Mouse (Mus musculus) mature B cell (primary cell): Measurements from ENCODE around the gene Adgrl2.

Source experiments
- in situ Hi-C: fragments of 300-500 bp; cut with MboI; formaldehyde crosslinking; loops from 2 replicates; pipeline ENCODE4 v1.14.3; 2019

The Adgrl2 gene

DNA sequence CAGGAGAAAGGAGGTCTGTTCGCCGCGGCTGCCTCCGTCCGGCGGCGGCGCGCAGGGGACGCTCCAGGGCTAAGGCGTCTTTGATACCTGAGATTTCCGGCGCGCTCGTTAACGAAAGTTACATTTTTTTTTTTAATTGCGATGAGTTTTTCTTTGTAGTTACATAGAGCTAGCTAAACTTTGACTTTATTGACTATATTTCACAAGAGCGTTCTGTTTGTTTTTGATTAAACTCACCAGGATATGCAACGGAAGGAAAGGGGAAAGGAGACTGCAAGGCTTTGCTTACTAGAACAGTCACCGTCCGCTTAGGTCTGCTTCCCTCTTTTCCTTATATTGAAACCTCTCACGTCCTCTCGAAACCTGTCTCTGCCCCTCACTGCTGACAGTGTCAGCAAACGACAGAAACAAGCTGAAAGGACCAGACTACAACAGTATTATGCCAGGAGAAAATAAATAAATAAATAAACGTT lies at the start of gene Adgrl2:
TSS of gene Adgrl2 (minus strand) at position 25 of the 473 bp plus-strand sequence.
- in situ Hi-C loops: no loop called here

DNA sequence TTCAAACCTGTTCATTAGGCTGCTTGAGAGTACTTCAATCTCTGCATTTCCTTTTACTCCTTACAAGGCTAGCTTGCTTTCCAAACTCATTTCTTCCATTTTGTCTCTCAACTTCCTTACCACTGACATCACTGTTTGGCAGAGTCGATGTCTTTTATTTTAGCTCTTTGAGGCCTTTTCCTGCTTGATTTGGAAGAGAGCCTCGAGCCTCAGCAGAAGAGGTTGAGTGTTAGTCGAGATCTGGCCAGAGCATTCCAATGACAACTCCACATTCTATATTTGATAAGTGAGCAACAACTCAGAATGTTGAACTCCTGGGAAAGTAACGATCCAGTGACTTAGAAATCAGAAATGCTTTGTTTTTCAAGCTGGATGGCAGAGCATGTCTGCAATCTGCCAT lies 48.4 kb upstream of the Adgrl2 start:
- in situ Hi-C loops: no loop called here

DNA sequence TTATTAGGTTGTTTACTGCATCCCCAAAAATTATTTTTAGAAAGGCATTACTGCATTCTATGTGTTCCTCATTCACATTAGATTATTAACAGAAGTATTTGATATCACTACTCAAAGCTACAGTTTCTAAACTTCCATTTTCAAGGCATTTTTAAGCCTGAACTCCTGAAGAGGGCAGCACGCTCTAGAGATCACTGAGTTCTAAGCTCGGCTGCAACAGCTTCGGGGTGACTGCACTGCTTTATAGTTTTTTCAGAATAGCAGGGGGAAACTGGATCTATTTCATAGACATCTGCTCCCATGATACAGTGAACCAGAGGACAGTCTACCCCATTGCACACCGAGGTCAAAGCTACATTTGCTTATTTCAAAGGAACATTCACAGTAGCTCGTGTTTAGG lies 29.6 kb upstream of the Adgrl2 start:
- in situ Hi-C loops: no loop called here

DNA sequence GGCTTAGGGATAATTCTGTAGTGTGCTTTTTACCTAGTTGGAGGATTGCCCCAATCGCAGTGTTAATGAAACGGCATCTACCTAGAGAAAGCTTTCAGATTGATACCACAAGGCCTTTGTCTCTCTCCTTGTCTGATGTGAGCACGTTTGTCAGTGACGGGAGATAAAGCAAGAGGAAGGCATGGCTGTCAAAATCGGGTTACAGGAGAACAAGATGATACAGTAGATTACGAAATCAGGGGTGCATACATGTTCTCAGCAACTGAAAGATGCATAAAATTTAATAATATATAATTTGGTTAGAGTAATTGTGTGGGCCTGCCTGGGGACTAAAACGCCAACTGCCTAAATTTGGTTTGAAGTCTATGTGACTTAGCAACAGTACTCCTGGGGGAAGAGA lies 19.0 kb upstream of the Adgrl2 start:
- in situ Hi-C loops: no loop called here

DNA sequence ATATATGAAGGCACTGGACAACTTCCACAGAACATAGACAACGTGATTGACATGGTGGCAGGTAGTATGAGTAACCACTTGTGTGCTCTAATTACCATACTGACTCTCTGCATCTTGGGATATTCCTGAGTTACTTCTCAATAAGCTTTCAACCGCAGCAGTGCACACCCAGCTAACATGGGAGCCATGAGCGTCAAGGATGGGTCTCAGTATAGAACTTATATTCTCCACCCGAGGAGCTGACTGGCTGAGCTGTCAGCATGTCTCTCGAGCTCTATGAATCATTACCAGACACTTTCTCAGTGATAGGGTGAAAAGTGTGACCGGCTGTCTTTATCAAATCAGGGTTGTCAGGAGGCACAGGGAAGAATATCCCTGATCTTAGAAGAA lies 18.3 kb upstream of the Adgrl2 start:
- in situ Hi-C loops: no loop called here

DNA sequence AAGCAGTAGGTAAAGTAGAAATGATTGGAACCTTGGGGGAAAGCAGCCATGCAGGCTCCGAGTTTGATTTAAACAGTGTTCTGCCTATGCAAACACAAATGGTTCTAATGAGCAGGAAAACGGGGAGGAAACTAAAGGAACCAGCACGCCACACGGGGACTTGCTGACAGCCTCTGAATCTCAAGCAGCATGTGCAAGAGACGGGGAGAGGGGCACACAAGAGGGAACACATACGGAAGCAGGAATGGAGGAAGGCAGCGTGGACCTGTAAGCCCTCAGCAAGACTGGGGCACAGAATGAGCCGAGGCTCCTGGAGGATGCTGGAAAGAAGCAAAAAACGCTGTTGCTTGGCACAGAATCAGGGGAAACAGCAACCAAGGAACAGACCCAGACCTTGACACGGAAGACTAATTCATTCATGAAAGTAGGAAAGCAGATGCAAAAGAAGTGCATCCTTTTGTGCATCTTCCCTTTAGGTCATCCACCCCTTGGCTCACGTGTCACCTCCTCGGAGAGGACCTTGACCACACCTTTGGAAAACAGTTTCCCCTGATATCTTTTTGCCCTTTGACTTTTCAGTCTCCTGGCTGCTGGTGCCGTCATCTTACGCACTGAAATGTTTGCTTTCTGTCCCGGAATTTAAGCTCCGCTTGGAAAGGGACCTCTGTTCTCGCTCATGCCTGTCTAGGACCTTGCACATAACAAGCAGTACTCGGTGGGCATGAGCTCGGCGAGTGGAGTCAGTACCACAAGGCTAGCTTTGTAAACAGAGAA lies 17.7 kb upstream of the Adgrl2 start:
- in situ Hi-C loops: no loop called here

DNA sequence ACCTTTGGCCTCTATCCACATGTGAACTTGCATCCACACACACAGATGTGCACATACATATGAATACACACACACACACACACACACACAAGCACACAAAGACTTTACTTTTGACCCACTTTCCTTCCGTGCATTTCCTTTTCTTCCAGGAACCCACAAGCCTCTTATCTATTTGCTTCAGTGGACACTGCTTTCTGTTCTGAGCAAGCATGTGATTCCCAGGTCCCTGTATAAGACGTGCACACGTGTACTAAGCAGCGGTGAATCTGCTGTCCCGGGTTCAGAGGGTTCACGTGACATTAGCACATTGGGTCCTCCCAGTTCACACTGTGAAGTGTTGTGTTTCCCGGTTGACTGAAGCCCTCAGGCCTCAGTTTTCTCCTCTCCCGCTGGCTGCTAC lies 11.0 kb upstream of the Adgrl2 start:
- in situ Hi-C loops: no loop called here

DNA sequence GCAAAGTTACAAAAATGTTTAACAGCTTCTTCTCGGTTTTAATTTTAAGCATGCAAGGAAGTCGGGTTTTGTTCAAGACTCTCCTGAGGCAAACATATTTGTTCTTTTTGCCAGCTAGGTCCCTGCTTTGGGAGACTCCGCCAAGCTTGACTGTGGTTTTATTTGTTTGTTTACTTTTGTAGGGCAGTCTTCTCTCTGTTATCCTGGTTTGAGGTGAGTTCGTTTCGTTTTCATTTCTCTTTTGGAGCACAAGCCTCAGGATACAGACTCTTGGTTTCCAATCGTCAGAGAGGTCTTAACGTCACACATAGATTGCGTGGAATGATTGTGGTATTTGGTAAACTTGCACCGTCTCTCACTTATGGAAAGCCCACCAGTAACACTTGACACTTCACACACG lies 8.3 kb upstream of the Adgrl2 start:
- in situ Hi-C loops: no loop called here

DNA sequence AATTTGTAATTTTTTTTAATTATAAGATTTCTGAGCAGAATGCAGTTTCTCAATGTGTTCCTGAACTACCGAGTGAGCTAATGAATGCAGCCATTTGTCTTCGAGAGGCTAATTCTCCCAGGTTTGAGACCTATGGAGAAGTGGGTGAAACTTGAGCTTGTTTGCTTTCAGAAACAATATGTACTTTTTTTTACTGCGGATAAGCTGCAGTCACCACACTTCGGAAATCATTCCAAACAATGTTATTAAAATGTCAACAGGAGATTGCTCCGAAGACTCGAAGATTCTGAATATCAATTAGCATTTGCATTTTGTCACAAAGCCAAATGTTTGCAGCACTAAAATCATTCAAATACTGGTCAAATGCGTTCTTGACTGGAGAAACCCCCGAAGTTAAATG lies 701 bp upstream of the Adgrl2 start:
- in situ Hi-C loops: no loop called here

DNA sequence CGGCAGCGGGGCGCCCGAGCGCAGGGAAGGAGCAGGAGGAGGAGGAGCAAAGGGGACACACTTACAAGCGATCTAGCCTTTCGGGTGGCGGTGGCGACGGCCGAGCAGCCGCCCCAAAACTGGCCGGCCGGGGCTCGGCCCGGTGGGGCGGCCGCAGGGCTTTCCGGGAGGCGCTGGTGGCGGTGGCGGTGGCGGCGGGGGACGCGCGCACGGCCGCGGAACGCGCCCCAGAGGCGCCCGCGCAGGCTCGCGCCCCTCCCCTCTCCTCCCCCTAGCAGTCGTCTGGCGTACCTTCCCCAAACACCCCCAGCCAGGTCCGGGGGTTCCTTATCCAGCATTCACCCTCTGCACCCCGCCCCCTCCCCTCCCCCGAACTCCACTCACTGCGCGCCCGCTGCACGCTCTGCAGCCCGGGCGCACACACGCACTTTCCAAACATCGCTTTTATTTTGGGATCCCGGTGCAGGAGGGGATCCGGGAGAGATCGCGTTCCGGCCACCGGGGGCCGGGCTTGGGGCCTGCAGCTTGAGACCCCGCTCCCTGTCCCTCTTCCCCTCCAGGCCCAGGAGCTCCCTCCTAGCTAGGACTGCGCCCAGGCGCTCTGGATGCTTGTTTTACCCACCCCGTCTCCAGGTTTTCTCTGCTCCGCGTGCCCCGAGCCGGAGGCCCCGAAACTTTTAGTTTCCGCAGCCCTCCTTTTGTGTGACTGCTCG lies 381 bp downstream of the Adgrl2 start:
- in situ Hi-C loops: no loop called here

DNA sequence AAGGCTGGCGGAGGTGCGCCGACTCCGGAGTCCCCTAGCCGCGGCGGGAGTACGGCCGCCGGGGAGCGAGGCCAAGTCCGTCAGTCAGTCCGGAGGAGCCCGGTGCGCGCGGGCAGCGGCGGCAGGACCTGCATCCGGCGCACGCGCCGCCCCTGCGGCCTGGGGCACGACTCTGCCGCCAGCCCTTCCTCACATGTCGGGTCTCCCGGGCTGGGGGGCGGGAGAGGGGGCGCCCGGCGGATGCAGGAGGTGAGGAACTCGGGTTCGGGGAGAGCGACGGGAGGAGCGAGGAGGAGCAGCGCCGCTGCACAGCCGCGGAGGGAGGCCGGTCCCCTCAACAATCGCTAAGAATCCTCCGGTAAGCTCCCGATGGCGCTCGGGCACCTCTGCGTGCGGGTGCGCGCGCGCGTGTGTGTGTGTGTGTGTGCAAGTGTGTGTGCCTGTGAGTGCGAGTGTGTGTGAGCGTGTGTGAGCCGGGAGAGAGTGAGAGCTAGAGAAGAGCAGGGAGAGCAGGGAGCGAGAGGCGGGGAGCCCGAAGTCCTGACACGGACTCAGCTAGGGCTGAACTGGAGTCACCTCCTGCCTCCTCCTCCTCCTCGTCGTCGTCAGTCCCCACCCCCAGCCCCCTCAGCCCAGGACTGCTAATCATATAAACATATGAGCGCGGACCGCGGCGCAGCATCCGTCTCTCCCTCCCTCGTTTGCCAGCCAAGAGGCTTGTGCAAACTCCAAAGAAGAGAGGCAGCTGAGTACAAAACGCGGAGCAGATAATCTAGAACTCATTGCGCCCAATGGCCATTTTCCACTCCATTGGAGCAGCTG lies 1.1 kb downstream of the Adgrl2 start:
- in situ Hi-C loops: no loop called here

DNA sequence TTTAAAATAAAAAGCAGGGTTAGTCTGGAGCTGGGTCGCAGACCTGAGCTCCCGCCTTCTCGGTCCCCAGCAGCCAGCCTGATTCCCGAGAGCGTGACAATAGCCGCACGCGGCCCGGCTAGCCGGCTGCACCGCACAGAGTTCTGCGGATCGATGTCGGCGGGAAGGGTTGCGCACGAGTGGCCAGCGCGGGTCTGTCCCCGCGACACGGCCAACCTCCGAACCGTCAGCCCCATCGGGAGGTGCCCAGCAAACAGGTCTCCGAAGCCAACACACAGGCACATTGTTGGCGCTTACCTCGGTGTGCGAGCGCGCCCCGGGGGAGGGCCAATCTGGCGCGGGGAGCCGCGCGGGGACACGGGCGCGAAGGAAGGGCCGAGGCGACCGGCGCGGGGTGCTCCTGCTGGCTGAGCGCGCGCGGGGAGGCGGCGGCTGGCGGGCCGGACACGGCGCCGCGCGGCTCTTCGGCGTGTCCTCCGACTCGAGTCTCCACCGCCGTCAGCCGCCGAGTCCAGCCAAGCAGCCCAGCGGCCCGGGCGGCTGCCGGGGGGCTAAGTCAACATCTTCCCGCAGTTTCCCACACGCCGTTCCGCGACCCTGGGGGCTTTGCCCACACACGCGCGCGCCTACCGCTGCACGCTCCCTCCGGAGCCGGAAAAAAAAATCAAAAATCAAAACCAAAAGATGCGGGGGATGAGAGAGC lies 1.9 kb downstream of the Adgrl2 start:
- in situ Hi-C loops: no loop called here

DNA sequence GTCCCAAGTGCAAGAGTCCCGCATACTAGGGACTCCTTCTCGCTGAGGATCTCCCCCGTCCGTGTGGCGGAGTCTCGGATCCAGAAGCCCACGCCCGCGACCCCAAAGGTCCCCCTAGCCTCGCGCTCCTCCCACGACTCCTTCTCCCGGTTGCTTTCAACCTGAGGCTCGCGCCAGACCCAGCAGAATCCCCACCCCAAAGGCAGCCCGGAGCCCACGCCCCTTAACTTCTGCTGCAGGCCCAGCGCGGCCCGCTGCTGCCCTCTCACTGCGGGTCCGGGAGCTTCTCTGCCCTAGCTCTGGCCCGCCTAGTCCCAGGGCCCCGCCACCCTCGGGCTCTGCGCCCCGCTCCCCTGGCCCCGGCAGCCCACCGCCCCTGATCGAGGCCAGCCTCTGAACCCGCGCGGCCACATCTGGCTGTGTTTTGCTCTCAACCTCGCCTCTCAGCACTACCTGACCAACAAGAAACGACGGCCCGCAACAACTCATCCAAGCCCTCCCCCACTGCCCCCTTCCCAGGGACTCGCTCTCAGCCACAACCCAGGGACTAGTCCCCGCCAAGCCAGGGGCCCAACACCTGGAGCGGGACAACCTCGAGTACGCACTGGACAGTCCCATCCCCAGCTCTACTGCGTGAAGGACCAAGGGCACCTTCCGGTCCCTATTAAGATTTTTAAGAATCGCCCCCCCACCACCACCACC lies 2.6 kb downstream of the Adgrl2 start:
- in situ Hi-C loops: no loop called here

DNA sequence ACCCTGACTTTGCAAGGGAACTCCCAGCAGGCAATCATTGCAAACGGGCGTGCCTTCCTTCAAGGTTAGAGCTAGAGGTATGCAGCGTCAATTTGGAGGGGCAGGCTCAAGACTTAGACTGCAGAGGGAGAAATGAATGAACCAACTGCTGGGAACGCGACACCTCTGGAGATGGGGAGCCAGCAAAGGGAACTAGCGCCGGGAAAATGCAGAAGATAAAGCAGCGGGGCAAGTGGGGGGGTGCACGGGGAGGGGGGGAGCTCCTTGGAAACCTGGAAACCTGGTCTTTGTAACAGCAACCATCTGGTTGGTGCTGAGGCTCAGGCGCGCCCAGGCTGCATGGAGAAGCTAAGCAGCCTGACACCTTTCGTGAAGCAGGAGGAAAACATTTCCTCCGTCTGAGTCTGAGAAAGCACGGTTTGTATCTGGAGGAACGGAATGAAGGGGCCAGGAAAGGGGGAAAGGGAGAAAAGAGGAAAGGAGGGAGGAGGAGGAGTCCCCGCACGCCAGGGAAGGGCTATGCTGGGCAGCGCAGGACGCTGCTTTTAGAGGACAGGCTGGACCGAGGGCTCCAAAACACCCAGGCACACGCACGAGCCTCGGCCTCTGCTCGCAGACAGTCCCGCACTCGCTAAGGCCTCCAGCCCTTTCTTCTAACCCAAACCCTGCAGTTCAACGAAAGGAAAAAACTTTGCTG lies 3.3 kb downstream of the Adgrl2 start:
- in situ Hi-C loops: no loop called here

DNA sequence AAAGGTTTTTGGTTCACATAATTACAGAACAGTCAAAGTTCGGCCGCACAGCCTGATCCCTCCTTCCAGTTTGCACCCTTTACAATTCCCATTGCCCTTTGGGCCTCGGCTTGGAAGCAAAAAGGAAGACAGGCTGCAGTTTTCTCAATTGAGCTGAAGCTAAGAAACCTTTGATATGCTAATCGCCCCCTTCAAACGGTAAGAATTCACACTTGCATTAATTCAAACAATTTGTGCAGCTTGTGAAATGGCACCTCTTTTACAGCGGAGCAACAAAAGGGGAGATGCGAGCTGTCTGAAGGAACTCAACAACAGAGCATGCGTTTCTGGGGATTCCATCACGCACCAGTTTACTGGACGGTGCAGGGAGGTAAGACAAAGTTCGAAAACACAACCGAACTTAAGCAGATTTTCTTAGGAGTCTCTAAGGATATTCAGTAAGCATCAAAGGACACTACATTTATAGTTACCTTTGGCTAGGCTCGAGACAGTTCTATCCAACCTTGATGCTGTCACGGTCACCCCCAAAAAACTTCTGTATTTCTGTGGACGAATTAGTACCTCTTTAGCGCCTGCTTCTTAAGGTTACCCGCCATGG lies 4.0 kb downstream of the Adgrl2 start:
- in situ Hi-C loops: no loop called here

DNA sequence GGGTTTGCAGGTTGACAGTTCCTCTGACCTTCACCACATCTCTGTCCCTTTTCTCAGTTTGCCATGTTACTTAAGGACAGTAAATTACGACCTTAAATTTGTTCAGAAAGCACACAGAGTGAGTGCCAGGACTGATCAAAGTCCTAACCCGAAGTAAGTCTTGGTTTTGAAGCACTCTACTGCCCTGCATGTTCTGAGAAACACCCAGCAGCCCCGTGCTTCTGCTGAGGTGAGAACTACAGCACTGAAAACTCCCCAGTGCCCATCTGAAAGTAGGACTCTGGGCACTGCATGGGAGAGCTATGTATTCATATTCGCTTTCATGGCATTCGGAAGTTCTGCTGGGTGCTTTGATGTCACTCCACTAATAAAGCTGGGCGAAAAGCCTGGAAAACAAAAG lies 6.0 kb downstream of the Adgrl2 start:
- in situ Hi-C loops: no loop called here

DNA sequence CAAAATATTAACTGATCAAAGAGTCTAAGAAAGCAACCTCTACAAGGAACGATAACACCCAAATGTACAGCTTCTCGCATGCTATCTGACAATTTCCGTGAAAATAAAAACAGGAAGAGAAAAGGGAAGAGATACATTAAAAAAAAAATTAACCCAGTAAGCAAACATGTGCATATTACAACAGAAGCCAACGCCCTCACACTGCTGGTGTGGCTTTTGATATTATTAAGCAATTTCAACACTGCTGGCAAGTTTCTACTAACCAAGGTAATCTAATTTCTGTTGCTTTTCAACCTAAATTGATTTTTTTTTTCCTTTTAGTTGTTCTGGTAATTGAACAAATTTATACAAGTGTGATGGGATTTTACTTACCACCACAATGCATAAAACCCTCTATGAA lies 8.0 kb downstream of the Adgrl2 start:
- in situ Hi-C loops: no loop called here

DNA sequence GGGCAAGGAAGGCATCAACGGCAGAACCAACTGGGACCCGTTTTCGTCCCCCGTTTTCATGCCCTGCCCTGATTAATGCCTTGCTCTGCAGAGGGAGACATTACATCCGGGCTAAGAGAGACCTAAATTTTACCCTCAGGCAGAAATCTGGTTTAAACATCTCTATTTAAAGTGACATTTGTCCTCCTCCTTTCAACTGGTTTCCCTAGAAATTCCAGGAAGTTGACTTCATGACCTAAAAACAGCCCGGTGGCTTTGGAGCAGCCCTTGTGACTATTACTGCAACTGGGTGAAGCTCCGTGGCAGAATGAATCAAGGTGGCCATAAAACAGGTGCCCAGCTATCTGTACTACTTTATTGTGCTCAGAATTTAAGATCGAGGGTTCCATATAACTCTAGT lies 8.6 kb downstream of the Adgrl2 start:
- in situ Hi-C loops: no loop called here

DNA sequence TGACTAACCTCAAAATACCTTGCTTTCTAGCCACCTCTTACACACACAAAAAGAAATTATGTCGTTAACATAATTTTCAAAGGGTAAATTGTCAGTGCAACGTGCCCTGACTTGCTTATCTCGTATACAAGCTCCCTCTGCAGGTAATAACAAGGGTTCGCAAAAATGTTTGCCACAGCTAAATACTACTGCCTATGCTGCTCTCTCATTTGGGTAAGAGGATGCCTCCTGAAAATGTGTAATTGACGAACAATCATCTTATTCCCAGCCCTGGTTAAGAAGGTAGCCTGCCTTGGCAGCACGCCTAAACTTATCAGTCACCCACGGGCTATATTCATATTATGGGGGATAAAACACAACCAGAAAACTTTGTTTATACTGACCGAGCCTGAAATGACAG lies 11.8 kb downstream of the Adgrl2 start:
- in situ Hi-C loops: no loop called here

DNA sequence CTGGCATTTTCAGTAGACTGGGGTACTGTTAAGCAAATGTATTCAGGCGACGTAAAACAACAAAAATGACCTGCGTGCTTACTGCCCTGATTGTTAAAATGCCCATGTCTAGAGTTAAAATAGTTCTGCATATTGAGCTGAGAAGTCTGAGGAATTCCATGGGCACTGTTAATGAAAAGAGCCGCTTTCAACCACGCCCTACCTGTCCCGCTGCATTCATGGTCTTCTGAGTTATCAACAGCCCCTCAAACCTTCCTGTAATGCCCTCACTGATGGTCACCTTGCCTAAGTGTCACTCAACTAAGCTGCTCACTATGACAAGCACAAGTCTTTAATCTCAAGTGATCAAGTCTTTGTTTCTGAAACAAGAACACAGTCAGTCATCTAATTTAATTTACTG lies 12.5 kb downstream of the Adgrl2 start:
- in situ Hi-C loops: no loop called here
